Mouse (Mus musculus) ES-Bruce4 (cell line): Measurements from ENCODE around the gene Rtn1.

Experiments
- CTCF ChIP-seq: IDR thresholded peaks from one replicate; pipeline ENCODE4 v1.8.1; 2011; ENCODE audit warnings: low read depth, low read length
- POLR2A ChIP-seq: IDR thresholded peaks from one replicate; pipeline ENCODE4 v1.8.1; 2011; ENCODE audit warnings: low read length; ENCODE audit not compliant: insufficient read depth

- no peak for TF ChIP-seq CTCF
- TF ChIP-seq POLR2A = no peak
Observed at GRCm38 (mm10) chr12:72324210-72324871, 84.5 kb downstream of the Rtn1 start.
